Mouse (Mus musculus) urinary bladder, postnatal 4 days (tissue): ENCODE measurements at regions not wholly inside any gene's neighbourhood (a gene's known extent, or its start where the extent isn't known, plus 50 kb on each side); places are given as distances from the start of the nearest gene placed in this dataset.

Experiments
- DNase-seq, 2 experiments: peaks; one replicate each; pipeline ENCODE4 v3.0.0; 2021 to 2022; ENCODE audit warnings: low spot score in 2 of 2

GRCm38 (mm10) chr1:55983522-55984066, 577.9 kb downstream of the Plcl1 start:
- DNase-seq = no peak

- DNase-seq = no peak
Measured at GRCm38 (mm10) chr1:55997074-55997473, 591.4 kb downstream of the Plcl1 start.
